Mouse (Mus musculus) mouse embryonic stem cell (cell line): ENCODE results near the gene Sdk2.

Experiments
- in situ Hi-C, 2 experiments: fragments of 300-500 bp; cut with MboI; formaldehyde crosslinking; loops; 1 replicate in 1 of 2; 3 replicates in 1 of 2; pipeline ENCODE4 v1.14.3; 2019 to 2020; ENCODE audit warnings: low sequenced_read_pairs in 2 of 2, low pct_unique_long_range_greater_than_20kb in 1 of 2, mixed read lengths in 1 of 2; ENCODE audit not compliant: unreplicated experiment in 1 of 2

The Sdk2 gene

DNA sequence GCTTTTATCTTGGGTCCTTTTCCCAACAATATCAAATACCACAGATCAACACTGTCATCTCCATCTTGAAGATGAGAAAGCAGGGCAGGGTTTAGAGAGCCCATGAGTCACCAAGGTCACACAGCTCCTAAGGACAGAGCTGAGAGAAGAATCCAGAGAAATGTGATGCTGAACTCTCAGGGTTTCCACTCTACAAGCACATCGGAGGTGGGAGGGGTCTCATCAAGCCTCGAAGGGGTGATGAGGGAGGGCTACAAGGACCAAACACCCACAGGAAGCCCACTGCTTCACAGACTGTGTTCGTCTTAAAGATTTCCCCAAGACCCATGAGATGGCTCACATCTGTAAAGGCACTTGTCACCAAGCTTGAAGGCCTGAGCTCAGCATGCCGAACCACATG lies 320.9 kb downstream of the Sdk2 start:
- in situ Hi-C loops, result no loop called here

DNA sequence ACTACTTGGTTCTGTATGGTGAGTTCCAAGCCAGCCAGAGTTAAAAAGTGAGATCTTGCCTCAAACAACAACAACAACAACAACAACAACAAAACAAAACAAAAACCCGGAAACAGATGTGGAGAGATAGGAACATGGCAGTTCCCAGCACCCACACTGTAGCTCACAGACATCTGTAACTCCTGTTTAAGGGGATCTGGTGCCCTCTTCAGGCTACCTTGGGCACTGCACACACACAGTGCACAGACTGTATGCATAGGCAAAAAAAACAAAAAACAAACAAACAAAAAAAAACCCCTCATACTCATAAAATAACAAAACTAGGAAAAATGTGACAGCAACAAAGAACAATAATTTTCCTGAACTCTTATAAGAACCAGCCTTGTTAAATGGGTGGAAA lies 323.8 kb downstream of the Sdk2 start:
- in situ Hi-C loops, result no loop called here

DNA sequence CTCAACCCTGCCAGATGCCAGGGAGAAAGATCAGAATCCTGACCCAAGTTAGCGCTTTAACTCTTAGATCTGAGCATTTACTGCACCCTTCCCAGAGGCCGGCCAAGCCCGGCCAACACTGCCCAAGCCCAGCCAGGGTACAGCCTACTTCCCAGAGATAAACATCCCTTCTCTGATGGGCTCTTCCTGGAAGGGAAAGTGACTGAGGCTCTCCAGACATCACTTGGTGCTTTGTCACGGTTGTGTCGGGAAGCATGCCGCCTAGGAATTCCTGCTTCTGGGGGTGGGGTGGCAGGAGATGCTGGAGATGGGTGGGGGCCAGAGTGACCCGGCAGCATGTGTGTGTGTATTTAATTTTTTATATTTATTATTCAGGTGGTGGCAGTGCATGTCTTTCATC lies 326.7 kb downstream of the Sdk2 start:
- in situ Hi-C loops, result no loop called here

- in situ Hi-C loops, result no loop called here
Measured at GRCm38 (mm10) chr11:113739213-113739612, 327.6 kb downstream of the Sdk2 start.

- in situ Hi-C loops, result no loop called here
Measured at GRCm38 (mm10) chr11:113737912-113738311, 328.9 kb downstream of the Sdk2 start.

DNA sequence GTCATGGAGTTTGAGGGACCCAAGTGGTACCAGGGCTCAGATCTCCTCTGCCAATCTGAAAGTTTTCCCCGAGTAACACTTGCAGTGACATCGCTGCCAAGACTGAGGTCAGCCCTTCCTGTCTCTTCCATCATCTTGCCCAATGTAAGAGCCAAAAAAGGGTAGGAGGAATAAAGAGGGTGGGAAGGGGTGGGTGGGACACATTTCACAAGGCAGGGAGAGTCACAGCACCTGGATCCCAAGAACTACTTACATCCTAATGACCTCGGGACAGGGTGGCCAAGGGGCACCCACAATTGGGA lies 329.3 kb downstream of the Sdk2 start:
- in situ Hi-C loops, result no loop called here

DNA sequence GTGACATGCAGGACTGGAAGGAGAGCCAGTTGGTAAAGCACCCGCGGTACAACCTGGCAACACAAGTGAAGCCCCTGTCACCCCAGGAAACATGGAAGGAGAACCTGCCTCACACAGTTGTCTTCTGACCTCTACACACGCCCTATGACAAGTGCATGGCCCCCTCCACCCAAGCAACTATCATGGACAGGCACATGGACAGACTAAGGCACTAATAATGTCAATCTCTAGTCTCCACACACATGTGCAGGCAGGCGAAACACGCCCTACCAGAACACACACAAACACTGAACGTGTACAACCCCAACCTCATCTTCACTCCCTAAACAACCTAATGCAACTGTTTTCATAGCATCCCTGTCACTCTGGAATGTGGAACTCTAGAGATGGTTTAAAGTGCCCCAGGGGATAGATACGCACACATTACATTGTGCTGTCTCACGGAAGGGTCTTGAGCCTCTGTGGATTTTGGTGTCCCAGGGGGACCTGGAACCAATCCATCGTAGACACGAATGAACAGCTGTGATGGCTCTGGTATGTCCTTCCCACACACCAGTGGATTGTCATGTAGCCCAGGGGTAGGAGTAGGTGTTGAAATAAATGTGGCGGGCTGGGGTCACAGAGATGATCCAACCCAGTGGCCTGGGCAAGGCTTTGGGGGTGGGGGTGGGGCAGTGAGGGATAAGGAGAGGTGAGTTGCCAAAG lies 329.8 kb downstream of the Sdk2 start:
- in situ Hi-C loops, result no loop called here

GRCm38 (mm10) chr11:113735151-113735550 lies 331.7 kb downstream of the Sdk2 start:
- in situ Hi-C loops, result no loop called here

- in situ Hi-C loops, result no loop called here
Measured at GRCm38 (mm10) chr11:113733631-113734364, 333.0 kb downstream of the Sdk2 start.

DNA sequence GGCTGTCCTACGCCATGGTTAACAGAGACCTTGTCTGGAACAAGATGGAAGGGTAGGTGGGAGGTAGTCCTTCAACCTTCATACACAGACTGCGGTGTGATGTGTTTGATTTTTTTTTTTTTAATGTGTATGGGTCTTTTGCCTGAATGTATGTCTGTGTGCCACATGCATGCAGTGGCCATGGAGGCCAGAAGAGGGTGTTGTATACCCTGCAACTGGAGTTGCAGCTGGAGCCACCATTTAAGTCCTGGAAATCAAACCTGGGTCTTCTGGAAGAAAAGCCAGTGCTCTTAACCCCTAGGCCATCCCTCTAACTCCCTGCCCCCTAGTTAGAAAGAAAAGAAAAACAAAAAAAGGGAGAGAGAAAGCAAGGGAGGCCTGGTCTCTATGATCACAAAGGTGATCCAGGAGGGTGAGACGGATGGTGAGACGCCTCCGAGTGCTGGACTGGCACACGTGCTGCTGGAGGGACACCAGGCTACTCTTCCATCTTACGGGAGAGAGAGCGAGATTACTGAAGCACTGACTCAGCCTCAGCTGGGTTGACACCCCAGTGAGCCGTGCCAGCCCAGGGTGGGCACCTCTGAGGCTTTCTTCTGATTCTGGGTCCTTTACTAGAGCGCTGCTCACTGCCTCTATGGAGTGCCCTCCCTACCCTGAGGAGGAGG lies 334.8 kb downstream of the Sdk2 start:
- in situ Hi-C loops, result no loop called here

- in situ Hi-C loops, result no loop called here
Measured at GRCm38 (mm10) chr11:113730879-113731278, 336.0 kb downstream of the Sdk2 start.

DNA sequence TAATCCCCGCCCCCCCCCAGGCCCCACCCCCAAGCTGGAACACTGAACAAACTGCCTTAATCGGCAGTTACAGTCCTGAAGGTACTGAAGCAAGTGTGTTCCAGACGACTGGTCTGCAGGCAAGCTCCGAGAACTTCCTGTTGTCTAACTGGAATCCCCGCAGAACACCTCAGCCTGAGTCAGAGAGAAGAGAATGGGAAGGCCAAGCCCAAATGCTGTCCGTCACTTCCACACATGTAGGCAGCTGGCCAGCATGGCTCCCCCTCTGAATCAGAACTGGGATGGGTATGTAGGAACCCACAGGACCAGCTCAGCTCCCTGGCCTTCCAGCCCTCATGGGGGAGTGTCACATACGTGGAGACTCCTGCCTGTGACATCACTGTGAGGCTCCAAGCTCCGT lies 336.9 kb downstream of the Sdk2 start:
- in situ Hi-C loops, result no loop called here

- in situ Hi-C loops, result no loop called here
Measured at GRCm38 (mm10) chr11:113729239-113729638, 337.6 kb downstream of the Sdk2 start.

DNA sequence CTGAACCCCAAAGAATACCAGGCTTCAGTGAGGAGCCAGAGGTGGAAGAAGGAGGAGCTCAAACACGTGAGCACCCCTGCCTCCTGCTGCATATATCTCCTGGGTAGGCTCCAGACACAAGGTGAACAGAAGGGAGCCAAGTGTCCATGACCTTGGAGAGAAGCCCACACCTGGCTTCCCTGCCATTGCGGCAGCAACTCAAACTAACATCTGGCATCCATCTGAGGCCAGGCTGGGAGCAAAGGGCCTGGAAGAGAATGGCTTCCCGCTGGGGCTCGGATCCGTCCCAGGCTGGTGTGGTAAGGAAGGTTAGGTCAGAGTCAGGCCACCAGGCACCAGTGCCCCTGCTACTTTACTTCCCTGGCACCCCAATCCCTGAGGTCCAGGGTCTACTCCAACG lies 338.9 kb downstream of the Sdk2 start:
- in situ Hi-C loops, result no loop called here

DNA sequence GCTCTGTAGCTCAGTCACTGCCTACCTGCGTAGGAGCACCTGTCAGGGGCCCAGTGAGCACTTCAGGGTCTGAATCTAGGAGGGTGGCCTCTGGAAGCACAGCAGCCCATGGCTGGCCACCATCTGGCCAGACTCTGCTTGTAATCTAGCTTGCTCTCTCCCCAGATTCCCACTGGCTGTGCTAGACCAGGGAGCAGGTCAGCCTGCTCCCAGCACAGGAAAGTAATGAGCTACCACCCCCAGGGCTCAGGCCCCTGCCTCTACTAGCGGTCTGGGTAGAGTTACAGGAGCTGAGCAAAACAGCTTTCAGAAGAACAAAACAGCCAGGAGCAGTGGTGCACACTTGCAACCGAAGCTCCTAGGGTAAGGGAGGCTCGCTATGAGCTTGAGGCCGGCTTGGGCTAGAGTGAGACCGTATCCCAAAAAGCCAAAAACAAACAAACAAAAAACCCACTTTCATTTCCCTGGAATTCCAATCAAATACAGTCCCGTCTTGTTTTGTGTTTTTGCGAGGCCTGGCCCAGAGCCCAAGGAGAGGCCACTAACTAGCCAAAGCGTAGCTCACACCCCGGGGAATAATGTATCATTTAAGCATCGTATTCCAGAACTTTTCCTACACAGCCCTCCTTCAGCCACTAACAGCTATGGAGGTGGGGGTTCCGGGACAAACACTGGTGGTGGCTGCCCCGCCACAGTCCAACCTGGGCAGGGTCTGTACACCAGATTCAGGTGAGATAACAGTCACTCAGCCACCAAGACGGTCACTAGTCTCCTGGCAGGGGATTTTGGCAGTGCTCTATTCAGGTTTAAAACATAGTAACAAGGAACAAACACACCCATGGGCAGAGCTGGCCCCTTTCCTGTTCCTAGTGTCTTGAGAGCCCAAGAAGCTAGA lies 339.6 kb downstream of the Sdk2 start:
- in situ Hi-C loops, result no loop called here
